Comparison of ENCODE assay signal across 10 mouse cellular contexts in the genomic region with DNA sequence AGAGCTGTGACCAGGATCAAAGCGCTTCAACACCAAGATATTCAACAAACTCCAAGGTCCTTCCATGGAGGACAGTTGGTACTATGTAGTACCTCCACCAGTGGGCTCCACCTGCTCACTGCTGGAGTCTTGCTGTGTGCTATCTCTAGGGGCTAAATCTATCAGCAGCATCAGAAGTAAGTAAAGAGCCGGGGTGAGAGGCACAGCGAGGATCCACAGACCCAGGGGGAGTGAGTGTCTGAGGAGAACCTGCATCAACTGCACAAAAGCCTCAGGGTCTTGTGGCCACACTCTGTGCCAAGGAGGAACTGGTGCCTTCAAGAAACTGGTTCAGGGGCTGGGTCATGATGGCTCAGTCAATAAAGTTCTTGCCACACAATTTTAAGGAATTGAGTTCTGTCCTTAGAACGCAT. TPM values are rescaled to one million over a fixed set of nuclear protein-coding genes. Genes with fewer than 3 reads are reported as not detected.
DNase-seq lines count a peak whose midpoint lies in the region; ATAC-seq and TF ChIP-seq lines count a peak whose summit lies in the region.
"Had no signal": no experiment of that assay in that cellular context is flagged by ENCODE, and none has a peak within 500 bp of the region (broad histone marks: within the 10 kb centered on the region; RNA-seq: fewer than 3 reads in every experiment).

No protein-coding gene starts in this region.

- H3K27me3 ChIP-seq in forebrain, postnatal 0 days (ENCODE audit: insufficient read depth, low read length): no peaks in the 10 kb centered on the region
- H3K27me3 ChIP-seq in forebrain, embryonic 11.5 days (ENCODE audit: control insufficient read depth, insufficient read depth, low read length): no peaks in the 10 kb centered on the region
- H3K27me3 ChIP-seq in stomach, postnatal 0 days (ENCODE audit: control insufficient read depth, insufficient read depth, low read length): no peaks in the 10 kb centered on the region

- no peak for TF ChIP-seq EP300 in stomach, postnatal 0 days (optimal IDR thresholded peaks at IDR 0.05)

- H3K9me3 ChIP-seq in forebrain, postnatal 0 days (ENCODE audit: low read length): no peaks in the 10 kb centered on the region
- H3K9me3 ChIP-seq in forebrain, embryonic 11.5 days (ENCODE audit: control insufficient read depth, low read length): no peaks in the 10 kb centered on the region
- no peaks in the 10 kb centered on the region for H3K9me3 ChIP-seq in stomach, postnatal 0 days (ENCODE audit: control insufficient read depth, low read length)
- H3K9me3 ChIP-seq: G1E had no signal

- WGBS in forebrain, postnatal 0 days: 84% methylated on average over 4 of the region's 4 CpGs
- WGBS in forebrain, embryonic 11.5 days: 79% methylated on average over 4 of the region's 4 CpGs
- WGBS in stomach, postnatal 0 days: 78% methylated on average over 4 of the region's 4 CpGs

- H3K4me2 ChIP-seq in forebrain, postnatal 0 days (ENCODE audit: low read depth): no peak overlapping the region
- no peak overlapping the region for H3K4me2 ChIP-seq in forebrain, embryonic 11.5 days (ENCODE audit: low read depth, low read length, severe bottlenecking)
- no peak overlapping the region for H3K4me2 ChIP-seq in stomach, postnatal 0 days (replicated peaks; ENCODE audit: low read depth)

- no peaks in the 10 kb centered on the region for H3K4me1 ChIP-seq in forebrain, postnatal 0 days (ENCODE audit: insufficient read depth)
- H3K4me1 ChIP-seq in forebrain, embryonic 11.5 days (replicated peaks; ENCODE audit: control insufficient read depth, insufficient read depth, low read length): peaks cover 7% of the 10 kb centered on the region
- H3K4me1 ChIP-seq in stomach, postnatal 0 days (replicated peaks; ENCODE audit: control insufficient read depth, insufficient read depth): peaks cover 10% of the 10 kb centered on the region

- H3K4me3 ChIP-seq in forebrain, postnatal 0 days (ENCODE audit: low read depth, low read length): no peak overlapping the region
- no peak overlapping the region for H3K4me3 ChIP-seq in forebrain, embryonic 11.5 days (ENCODE audit: low read depth, low read length)
- no peak overlapping the region for H3K4me3 ChIP-seq in stomach, postnatal 0 days (ENCODE audit: low read depth, low read length)

- no peaks in the 10 kb centered on the region for H3K36me3 ChIP-seq in forebrain, postnatal 0 days (ENCODE audit: insufficient read depth)
- no peaks in the 10 kb centered on the region for H3K36me3 ChIP-seq in forebrain, embryonic 11.5 days (ENCODE audit: control insufficient read depth, insufficient read depth, low read length)
- H3K36me3 ChIP-seq in stomach, postnatal 0 days (ENCODE audit: control insufficient read depth, insufficient read depth, low read length): no peaks in the 10 kb centered on the region
- H3K36me3 ChIP-seq: G1E had no signal

- H3K27ac ChIP-seq in forebrain, postnatal 0 days (ENCODE audit: low read depth, low read length): no peak overlapping the region
- no peak overlapping the region for H3K27ac ChIP-seq in forebrain, embryonic 11.5 days (ENCODE audit: low read depth, low read length)
- 0 out of 2 replicates have a peak overlapping the region, but pooled peaks have one; percentile 18 for H3K27ac ChIP-seq in stomach, postnatal 0 days (replicated peaks)

- no peak overlapping the region for H3K9ac ChIP-seq in forebrain, postnatal 0 days
- no peak overlapping the region for H3K9ac ChIP-seq in forebrain, embryonic 11.5 days (ENCODE audit: low read length)
- H3K9ac ChIP-seq in stomach, postnatal 0 days (ENCODE audit: low read length): no peak overlapping the region

- TF ChIP-seq CTCF in forebrain, postnatal 0 days (IDR thresholded peaks at IDR 0.05; ENCODE audit: low read depth): peak; percentile 69
- TF ChIP-seq CTCF in stomach, postnatal 0 days (IDR thresholded peaks at IDR 0.05; ENCODE audit: low read depth): peak; percentile 84

- ATAC-seq in forebrain, postnatal 0 days: no peak
- ATAC-seq in forebrain, embryonic 11.5 days (replicated peaks; ENCODE audit: low FRiP score): no peak
- peak; percentile 13; the same call in 1 of the 2 replicates for ATAC-seq in stomach, postnatal 0 days (ENCODE audit: low FRiP score, low TSS enrichment)

- DNase-seq in forebrain, postnatal 0 days: peak; percentile 14
- no peak for DNase-seq in forebrain, embryonic 11.5 days (ENCODE audit: low spot score)
- DNase-seq in ovary, postnatal 36 days (ENCODE audit: low spot score): peak; percentile 28
- no peak for DNase-seq in ovary, postnatal 14 days (ENCODE audit: low spot score)
- DNase-seq in kidney, adult 9 months: peak; percentile 81
- no peak for DNase-seq in stomach, postnatal 0 days (ENCODE audit: low spot score)
- DNase-seq in gastrocnemius, postnatal 4 days (ENCODE audit: low spot score in 2 of 2): no peak
- DNase-seq in layer of hippocampus, adult 8-10 months (ENCODE audit: low spot score in 2 of 2): no peak

RNA-seq across cellular contexts. Expression of a gene that starts 56.6 kb away (rescaled TPM):
- total RNA-seq in forebrain, postnatal 0 days (2014; rRNA removed): 30.5 and 37.2 TPM in 2 replicates
- polyA plus RNA-seq in forebrain, postnatal 0 days (2015; fragmentation: Nextera tagmentation; extraction: Ambion mirVana): 38.9 and 43.9 TPM in 2 replicates
- polyA plus RNA-seq in forebrain, embryonic 11.5 days (2014; fragmentation: Nextera tagmentation; extraction: Ambion mirVana): 2.7 and 4.5 TPM in 2 replicates
- polyA plus RNA-seq in stomach, postnatal 0 days (2015; fragmentation: Nextera tagmentation; extraction: Ambion mirVana): 0.63 and 0.64 TPM in 2 replicates
- not detected for total RNA-seq in gastrocnemius, postnatal 4 days (2021)
- 10 to 100 TPM; 36.2 to 45.2 (median 44.1) TPM for total RNA-seq in layer of hippocampus, adult 8-10 months (2022)
- total RNA-seq: common myeloid progenitor, adult 5-6 weeks had no signal
- polyA plus RNA-seq: G1E had no signal

Comparison
In these comparisons a context has a peak if more than half of its experiments do, and no peak if none do; other contexts are left out.
1. DNase-seq: peak in forebrain, postnatal 0 days (single experiment), ovary, postnatal 36 days (single experiment) and kidney, adult 9 months (single experiment); none in forebrain, embryonic 11.5 days (single experiment), ovary, postnatal 14 days (single experiment), stomach, postnatal 0 days (single experiment), gastrocnemius, postnatal 4 days (0 of 2) and layer of hippocampus, adult 8-10 months (0 of 2).
2. RNA of a gene that starts 56.6 kb away (total RNA-seq): 36.2 to 45.2 TPM in layer of hippocampus, adult 8-10 months and 30.5 to 37.2 TPM in forebrain, postnatal 0 days; not detected in gastrocnemius, postnatal 4 days; every median in the first group is over 10 times any median in the second.